Mouse (Mus musculus): Measurements from ENCODE around the gene Wdr46.
"Not testable (repeated sequence)": the region's sequence is repeated elsewhere in the genome, so short reads cannot be mapped to it uniquely, and the experiment has no call there.

Gene Wdr46

GRCm38 (mm10) chr17:33952015-33952414 lies 11.6 kb downstream of the Wdr46 start:
- DNase-seq (ENCODE audit: low read depth) = not testable (repeated sequence)

DNA sequence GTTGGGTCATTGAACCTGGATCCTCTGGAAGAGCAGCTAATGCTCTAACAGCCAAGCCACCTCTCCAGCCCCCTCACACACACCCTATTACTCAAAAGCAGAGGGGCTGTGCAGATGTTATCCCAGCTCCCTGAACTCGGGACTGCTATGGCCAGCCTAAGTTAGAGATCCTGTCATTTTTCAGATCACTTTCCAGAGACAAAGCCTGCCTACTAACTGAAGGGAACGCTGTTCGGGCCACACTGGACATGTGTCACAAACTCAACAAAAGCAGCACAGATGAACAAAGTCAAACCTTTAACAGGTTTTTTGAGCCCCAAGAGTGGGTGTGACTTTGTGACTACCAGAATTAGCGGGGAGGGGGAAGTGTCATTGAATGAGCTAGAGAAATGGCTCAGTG lies 12.4 kb downstream of the Wdr46 start:
- DNase-seq (ENCODE audit: low read depth) = no peak

DNA sequence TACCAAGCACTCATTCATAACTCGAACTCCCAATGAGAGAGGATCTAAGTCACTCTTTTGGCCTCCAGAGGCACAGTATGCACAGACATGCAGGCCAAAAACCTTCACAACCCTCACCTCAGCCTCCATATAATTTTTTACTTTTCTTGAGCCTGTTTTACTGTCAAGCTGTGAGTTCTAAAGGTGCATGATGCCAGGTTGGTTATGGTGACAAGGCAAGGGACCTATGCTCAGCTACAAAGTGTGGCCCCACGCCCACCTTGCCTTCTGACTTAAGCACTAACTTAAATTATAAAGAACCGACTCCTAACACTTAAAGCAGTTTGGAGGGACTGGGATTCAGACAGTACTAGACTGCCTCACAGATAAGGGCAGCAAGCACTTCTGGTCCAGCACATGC lies 12.8 kb downstream of the Wdr46 start:
- no peak for DNase-seq (ENCODE audit: low read depth)

DNA sequence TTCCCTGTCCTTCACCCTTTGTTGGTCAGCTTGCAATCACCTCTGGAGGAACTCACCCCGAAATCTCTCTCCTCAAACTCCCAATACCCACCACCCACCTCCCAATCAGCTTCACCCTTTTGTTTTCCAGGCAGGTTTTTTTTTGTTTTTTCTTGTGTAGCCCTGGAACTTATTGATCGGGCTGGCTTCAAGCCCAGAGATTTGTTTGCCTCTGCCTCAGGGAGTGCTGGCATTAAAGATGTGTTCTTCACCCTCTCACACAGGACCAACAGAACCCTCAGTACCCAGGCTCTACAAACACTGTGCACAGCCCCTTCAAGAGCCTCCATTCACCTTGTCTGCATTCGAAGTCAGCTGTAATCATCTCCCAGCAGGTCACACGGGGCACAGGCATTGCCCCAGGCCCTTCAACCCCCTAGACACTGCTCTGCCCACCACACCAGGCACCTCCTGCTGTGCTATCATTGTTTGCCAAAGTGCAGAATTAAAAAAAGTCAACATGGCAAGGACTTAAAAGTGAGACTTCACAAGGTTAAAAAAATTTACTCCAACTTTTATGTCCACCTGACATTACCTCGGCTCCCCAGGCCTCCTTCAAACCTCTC lies 13.6 kb downstream of the Wdr46 start:
- no peak for DNase-seq (ENCODE audit: low read depth)

DNA sequence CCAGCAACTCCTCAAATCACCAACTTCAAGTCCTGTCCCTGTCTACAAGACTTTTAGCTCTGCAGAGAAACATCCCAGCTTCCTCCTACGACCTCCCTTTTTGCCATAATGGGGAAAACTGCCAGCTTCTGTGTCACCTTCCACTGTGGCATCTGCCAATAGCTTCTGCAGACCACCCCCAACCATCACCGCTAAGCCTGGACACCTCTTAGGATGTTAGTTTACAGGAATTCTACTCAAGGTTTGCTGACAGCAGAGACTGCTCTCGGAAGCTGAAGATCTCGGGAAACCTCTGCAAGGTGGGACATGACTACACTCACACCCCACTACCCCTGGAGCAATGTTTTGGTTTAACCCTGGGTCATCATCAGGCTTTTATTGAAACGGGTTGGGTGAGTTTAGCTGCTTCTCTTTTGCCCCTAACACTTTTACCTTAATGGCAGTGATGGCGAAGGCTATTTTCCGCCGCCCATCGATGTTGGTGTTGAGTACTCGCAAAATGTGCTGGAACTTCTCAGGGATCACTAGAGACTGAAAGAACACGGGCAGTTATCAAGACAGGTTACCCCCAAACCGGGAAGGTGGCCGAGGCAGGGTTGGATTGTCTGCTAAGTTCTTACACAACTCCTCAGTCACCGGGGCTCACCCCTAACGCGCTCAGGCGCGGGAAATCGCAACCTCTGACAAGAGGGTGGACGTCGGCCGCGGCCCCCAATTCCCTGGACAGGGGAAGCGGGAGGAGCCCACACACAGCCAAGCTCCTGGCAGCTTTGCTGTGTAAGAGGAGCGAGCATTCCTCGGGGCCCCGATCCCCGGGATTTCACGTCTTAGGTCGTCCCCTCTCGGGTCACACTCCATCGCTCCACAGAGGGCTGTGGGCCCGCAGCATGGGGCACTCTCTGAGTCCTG lies 14.4 kb downstream of the Wdr46 start:
- peak; percentile 42 for DNase-seq (ENCODE audit: low read depth)

GRCm38 (mm10) chr17:33955555-33956214 lies 15.2 kb downstream of the Wdr46 start, which contains the start of the genes Vps52 and Rps18:
Gene Vps52 (plus strand): TSS chr17:33955812.
Gene Rps18 (minus strand): TSS chr17:33956001.
- DNase-seq (ENCODE audit: low read depth) = peak; percentile 98

DNA sequence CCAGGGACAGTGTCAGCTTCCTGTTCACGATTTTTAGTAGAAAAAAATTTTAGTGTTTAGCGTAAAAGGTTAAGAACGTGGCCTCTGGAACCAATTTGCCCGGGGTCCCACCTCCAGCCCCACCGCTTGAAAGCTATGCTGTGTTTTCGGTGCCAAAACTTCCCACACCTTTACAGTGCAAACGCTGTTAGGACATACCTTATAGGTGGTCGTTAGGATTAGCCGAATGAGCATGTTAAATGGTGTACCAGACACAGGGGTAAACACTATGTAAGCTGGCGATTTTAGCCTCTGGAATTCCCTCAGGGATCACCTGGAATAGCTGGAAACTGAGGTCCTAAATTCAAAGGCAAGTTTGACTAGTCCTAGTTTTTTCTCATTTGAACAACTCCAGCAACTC lies 15.9 kb downstream of the Wdr46 start:
- DNase-seq (ENCODE audit: low read depth) = no peak

- DNase-seq (ENCODE audit: low read depth) = peak; percentile 55
Measured at GRCm38 (mm10) chr17:33957493-33957892, 17.0 kb downstream of the Wdr46 start.

- DNase-seq (ENCODE audit: low read depth) = no peak
Measured at GRCm38 (mm10) chr17:33958451-33958850, 18.0 kb downstream of the Wdr46 start.

GRCm38 (mm10) chr17:33959135-33959534 lies 18.7 kb downstream of the Wdr46 start:
- no peak for DNase-seq (ENCODE audit: low read depth)

DNA sequence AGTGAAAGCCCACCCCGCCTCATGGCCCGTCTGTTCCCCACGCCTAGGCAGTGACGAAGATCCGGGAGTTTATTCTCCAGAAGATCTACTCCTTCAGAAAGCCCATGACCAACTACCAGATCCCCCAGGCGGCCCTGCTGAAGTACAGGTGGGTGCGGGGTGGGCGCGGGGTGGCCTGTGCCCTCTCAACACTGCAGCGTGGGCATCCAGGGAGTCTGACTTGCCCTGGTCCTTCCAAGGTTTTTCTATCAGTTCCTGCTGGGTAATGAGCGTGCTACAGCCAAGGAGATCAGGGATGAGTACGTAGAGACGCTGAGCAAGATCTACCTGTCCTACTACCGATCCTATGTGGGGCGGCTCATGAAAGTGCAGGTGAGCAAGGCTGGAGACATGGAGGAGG lies 19.5 kb downstream of the Wdr46 start:
- DNase-seq (ENCODE audit: low read depth) = no peak

GRCm38 (mm10) chr17:33962876-33963275 lies 22.4 kb downstream of the Wdr46 start:
- DNase-seq (ENCODE audit: low read depth) = no peak

DNA sequence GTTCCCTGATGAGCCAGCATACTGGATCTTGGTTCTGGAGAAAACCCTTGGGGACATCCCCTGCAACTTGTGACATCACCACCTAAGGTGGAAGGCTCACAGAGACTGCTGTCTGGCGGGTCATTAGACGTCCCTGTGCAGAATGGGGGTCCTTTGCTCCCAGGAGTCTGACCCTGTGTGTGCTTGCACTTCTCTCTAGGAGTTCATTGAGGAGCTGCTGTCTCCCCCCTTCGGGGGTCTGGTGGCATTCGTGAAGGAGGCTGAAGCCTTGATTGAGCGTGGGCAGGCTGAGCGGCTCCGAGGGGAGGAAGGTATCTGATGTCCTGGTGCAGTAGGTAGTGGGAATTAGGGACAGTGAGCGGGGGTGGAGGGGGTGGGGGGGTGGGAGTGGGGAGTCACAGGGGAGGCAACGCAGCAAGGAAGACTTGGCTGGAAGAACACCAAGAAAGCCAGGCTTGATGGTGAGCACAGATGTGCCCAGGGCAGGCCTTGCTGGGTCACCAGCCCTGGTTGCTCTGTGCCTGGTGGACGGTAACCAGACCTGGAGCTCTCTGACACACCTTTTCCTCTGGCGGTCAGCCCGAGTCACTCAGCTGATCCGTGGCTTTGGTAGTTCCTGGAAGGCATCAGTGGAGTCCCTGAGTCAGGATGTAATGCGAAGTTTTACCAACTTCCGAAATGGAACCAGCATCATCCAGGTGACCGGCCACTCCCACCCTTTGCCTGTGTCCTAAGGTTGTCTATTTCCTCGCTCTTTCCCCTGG lies 24.8 kb downstream of the Wdr46 start:
- no peak for DNase-seq (ENCODE audit: low read depth)

DNA sequence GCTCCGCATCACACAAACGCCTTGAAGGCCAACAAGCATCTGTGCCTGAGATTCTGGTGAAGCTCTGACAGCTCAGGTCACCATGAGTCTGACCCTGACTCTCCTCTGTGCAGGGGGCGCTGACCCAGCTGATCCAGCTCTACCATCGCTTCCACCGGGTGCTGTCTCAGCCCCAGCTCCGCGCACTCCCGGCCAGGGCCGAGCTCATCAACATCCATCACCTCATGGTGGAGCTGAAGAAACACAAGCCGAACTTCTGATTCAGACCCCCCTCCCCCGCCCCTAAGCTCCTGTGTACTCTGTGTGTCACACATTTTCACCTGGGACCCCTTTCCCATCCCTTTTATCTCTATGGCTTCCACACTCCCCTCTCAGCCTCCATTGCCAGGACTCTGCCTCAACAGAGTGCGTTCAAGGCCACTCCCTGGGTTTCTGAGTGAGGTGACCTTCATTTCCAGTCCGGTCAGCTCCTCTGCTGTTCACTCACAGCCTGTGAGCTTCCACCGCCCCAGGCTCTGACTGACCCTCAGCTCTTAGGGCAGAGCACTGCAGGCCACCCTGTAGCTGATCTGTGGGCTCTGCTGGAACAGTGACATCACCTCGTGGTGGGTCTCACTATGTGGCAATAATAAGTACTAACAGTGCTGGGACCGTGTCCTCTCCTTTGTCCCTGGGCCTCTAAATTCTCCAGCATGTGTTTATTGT lies 25.5 kb downstream of the Wdr46 start:
- no peak for DNase-seq (ENCODE audit: low read depth)

DNA sequence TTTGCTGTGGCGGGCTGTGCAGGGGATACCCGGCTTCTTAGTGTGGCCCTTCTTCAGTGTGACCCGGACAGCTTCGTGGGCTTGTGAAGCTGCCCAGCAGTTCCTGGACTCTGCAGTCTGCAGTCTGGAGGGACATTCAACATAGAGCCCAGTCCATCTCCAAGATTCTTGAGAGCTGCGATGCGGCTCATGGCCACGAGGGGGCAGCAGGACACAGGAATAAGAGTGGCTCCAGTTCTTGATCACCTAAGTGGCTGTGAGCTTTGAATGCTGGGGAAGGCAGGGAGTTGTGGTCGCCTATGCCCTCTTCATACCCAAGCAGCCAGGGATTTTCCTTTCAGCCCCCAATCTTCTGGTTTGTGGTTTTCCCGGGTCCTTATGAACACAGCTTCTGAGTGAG lies 28.0 kb downstream of the Wdr46 start:
- peak; percentile 94 for DNase-seq (ENCODE audit: low read depth)

DNA sequence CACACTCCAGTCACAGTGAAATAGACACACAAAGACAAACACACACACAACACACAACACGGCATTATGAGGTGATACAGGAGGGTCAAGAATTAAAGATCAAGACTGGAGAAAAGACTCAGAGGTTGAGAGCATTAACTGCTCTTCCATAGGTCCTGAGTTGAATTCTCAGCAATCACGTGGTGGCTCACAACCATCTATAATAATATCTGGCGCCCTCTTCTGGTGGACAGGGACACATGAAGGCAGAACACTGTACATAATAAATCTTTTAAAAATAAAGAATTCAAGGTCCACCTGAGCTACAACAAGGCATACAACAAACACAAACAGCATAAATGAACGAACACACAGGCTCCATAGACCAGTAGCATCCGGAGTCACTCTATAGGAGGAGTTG lies 28.5 kb downstream of the Wdr46 start:
- peak; percentile 93 for DNase-seq (ENCODE audit: low read depth)

GRCm38 (mm10) chr17:33969394-33969793 lies 28.9 kb downstream of the Wdr46 start:
- peak; percentile 74 for DNase-seq (ENCODE audit: low read depth)

DNA sequence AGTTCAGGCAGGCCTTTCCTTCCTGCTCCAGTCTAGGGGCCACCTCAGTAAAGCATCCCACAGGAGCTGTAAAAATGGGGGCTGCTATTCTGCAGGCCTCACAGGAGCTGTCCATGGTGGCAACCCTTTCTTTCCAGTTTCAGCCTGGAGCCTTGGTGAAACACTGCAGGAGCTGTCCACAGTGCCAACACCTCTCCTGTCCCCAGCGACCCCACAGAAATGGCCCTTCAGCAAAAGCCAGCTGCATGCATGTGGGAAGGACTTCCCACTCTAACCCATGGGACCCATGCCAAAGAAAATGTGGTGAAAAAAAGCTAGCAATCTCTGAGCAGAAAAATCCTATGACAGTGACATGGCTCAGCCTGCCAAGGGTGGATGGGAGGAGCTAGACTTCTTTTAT lies 32.2 kb downstream of the Wdr46 start:
- DNase-seq (ENCODE audit: low read depth) = no peak

DNA sequence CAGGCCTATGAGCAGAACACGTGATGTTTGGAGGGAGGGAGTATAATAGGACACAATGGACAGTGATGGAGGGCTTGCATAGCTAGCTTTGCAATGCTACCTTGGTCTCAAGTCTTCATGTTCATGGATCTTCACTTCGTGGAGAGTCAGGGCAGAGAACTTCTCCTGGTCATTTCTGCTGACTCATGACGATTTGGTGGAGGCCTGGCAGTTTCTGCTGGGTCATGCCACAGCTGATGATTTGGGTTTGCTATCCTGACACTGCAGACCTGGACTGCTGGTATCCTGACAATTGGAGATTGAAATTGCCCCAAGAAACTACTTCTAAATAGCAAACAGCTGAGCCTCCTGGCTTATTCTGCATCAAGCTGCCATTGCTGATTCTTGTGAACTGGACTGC lies 33.1 kb downstream of the Wdr46 start:
- no peak for DNase-seq (ENCODE audit: low read depth)

GRCm38 (mm10) chr17:33977861-33978557 lies 37.5 kb downstream of the Wdr46 start:
- DNase-seq (ENCODE audit: low read depth) = no peak

- peak; percentile 95 for DNase-seq (ENCODE audit: low read depth)
Measured at GRCm38 (mm10) chr17:33978631-33979031, 38.2 kb downstream of the Wdr46 start.

Measured in induced T-regulatory cell, adult 2 months (primary cell).